Mouse (Mus musculus): Measurements from ENCODE around the gene Mtcl1.
A peak's percentile ranks its signal among the peaks of the same experiment; 100 is the strongest.

Gene Mtcl1

GRCm38 (mm10) chr17:66364525-66365292 lies 84.8 kb downstream of the Mtcl1 start:
- no peak for DNase-seq (ENCODE audit: low spot score in 2 of 2)

- no peak for DNase-seq (ENCODE audit: low spot score in 2 of 2)
Measured at GRCm38 (mm10) chr17:66363852-66364524, 85.6 kb downstream of the Mtcl1 start.

- DNase-seq (ENCODE audit: low spot score in 2 of 2) = no peak
Measured at GRCm38 (mm10) chr17:66362287-66363016, 87.1 kb downstream of the Mtcl1 start.

GRCm38 (mm10) chr17:66358026-66358978 lies 91.2 kb downstream of the Mtcl1 start:
- DNase-seq (ENCODE audit: low spot score in 2 of 2) = no peak

GRCm38 (mm10) chr17:66357171-66358025 lies 92.2 kb downstream of the Mtcl1 start:
- no peak for DNase-seq (ENCODE audit: low spot score in 2 of 2)

- DNase-seq (ENCODE audit: low spot score in 2 of 2) = no peak
Measured at GRCm38 (mm10) chr17:66353907-66354306, 95.6 kb downstream of the Mtcl1 start.

- DNase-seq (ENCODE audit: low spot score in 2 of 2) = no peak
Measured at GRCm38 (mm10) chr17:66352847-66353643, 96.5 kb downstream of the Mtcl1 start.

- DNase-seq (ENCODE audit: low spot score in 2 of 2) = peak; percentile 13 to 27
Measured at GRCm38 (mm10) chr17:66352219-66352618, 97.3 kb downstream of the Mtcl1 start.

- DNase-seq (ENCODE audit: low spot score in 2 of 2) = no peak
Measured at GRCm38 (mm10) chr17:66350689-66351088, 98.9 kb downstream of the Mtcl1 start.

GRCm38 (mm10) chr17:66350127-66350526 lies 99.4 kb downstream of the Mtcl1 start:
- no peak for DNase-seq (ENCODE audit: low spot score in 2 of 2)

GRCm38 (mm10) chr17:66346378-66346777 lies 103.2 kb downstream of the Mtcl1 start:
- no peak for DNase-seq (ENCODE audit: low spot score in 2 of 2)

- no peak for DNase-seq (ENCODE audit: low spot score in 2 of 2)
Measured at GRCm38 (mm10) chr17:66345680-66346079, 103.9 kb downstream of the Mtcl1 start.

- no peak for DNase-seq (ENCODE audit: low spot score in 2 of 2)
Measured at GRCm38 (mm10) chr17:66342932-66343331, 106.6 kb downstream of the Mtcl1 start.

GRCm38 (mm10) chr17:66341670-66342069 lies 107.9 kb downstream of the Mtcl1 start:
- no peak for DNase-seq (ENCODE audit: low spot score in 2 of 2)

- no peak for DNase-seq (ENCODE audit: low spot score in 2 of 2)
Measured at GRCm38 (mm10) chr17:66340798-66341197, 108.8 kb downstream of the Mtcl1 start.

- DNase-seq (ENCODE audit: low spot score in 2 of 2) = no peak
Measured at GRCm38 (mm10) chr17:66337929-66338328, 111.6 kb downstream of the Mtcl1 start.

- DNase-seq (ENCODE audit: low spot score in 2 of 2) = no peak
Measured at GRCm38 (mm10) chr17:66335568-66335967, 114.0 kb downstream of the Mtcl1 start.

- DNase-seq (ENCODE audit: low spot score in 2 of 2) = no peak
Measured at GRCm38 (mm10) chr17:66334894-66335293, 114.7 kb downstream of the Mtcl1 start.

GRCm38 (mm10) chr17:66331207-66331606 lies 118.3 kb downstream of the Mtcl1 start:
- no peak for DNase-seq (ENCODE audit: low spot score in 2 of 2)
